Mouse (Mus musculus): ENCODE data around the gene Mlf1.

- TF ChIP-seq CTCF (IDR thresholded peaks at IDR 0.05; ENCODE audit: low read depth, low read length) (no peak), POLR2A (IDR thresholded peaks at IDR 0.05; ENCODE audit: borderline replicate concordance, low read depth, low read length) (no peak)
Measured at GRCm38 (mm10) chr3:67351406-67352127, 22.3 kb upstream of the Mlf1 start.
